Mouse (Mus musculus): ENCODE measurements around the gene Ctnna2.

Ctnna2 gene

DNA sequence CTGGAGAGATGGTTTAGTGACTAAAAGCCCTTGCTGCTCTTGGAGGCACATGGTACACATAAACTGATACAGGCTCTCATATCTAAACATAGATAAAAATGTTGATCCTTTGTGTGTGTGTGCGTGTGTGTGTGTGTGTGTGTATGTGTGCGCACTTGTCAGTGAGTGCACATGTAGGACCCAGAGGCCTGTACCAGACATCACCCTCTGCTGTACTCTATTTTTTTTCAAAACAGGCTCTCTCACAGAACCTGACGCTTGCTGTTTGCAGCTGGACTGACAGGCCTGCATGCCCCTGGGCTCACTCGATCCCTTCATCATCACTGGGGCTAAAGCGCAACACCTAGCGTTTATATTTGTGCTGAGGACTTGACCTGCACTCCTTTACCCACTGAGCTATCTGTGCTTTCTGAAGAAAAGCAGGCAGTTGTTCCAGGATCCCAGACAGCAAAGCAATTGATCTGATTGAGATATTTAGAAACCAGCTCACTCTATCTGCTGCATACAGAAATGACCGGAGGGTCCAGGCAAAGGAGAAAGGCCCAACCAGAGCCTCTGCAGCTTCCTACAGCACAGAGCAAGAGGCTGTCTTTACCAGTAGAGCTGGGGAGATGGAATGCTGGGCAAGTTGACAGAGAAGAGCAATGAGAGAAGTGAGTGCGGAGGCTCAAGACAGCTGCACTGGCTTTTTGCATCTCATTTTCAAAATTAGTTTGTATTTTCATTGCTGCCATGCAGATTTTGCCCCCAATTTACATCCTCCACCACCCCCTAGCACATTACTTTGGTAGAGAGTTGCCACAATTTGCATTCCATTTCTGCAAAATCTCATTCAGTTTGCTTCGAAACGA lies 870.2 kb downstream of the Ctnna2 start:
- no peak for DNase-seq

DNA sequence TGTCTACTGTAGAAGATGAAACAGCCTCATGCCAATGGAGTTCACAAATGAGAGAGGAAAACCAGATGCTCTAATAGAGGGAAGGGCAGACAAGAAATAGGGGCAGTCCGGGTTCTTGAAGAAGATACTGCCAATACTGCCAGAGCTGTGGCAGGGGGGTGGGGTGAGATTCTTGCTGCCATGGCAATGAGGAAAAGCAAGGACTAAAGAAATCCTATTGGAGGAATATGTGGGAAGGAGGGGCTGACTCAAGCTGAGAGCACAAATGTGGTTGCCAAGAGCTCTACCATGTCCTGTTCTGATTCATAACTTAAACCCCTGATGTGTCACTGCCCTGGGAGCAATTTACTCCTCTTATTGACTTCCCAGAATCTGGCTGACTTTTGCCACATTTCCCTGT lies 878.5 kb downstream of the Ctnna2 start:
- DNase-seq: no peak

- no peak for DNase-seq
These were observed 881.0 kb downstream of the Ctnna2 start for GRCm38 (mm10) chr6:77098540-77098939.

GRCm38 (mm10) chr6:77075396-77076376 lies 903.8 kb downstream of the Ctnna2 start:
- DNase-seq: peak; percentile 78

DNA sequence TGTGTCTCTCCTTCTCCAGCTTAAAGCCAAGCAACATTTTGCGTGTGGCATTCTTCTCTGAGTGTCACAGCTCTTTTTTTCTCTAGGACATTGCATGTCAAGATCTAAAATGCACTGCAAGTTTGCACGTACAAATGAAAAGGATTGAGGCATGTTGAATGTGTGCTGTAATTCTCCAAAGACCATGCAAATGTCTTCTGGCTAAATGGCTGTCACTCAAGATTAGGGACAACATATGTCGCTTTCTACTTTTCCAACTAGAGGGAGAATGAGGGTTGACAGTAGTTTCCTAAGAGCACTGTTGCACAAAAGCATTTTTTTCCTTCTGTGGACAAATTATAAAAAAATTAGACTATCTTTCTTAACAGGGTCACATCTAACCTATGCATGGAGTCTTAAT lies 909.9 kb downstream of the Ctnna2 start:
- DNase-seq: no peak

DNA sequence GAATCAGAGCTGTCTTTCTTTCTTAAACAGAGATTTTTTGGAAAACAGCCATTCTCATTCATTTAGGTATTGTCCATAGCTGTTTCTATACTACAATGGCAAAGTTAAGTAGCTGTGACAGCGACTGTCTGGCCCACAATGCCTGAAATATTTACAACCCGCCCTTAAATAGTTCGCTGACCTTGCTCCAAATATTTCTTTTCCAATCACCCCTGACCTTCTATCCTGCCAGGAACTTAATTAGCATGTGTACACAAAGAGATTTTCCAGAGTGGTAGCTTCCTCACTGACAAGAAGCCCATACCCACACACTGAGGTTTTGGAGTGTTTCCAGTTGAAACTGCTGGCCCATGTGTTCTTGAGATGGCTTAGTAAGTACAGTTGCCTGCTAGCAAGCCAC lies 928.8 kb downstream of the Ctnna2 start:
- peak; percentile 1 for DNase-seq

GRCm38 (mm10) chr6:77050193-77050592 lies 929.3 kb downstream of the Ctnna2 start:
- DNase-seq: no peak

DNA sequence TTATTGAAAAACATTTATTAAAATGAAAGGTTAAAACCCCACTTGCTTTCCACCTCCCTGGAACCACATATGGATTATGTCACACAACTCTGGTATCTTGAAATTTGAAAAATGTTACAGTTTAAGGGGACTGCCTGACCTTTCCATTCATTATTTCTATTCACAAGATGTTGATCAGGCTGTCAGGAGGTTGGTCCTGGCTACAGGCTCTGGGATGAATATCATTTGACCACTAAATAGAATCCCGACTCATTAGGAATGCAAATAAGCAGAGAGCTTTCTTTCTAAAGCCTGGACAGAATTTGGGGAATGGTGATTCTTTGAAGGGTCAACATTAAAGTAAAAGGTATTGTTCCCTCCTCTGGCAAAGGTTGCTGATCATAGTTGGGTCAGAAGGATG lies 931.9 kb downstream of the Ctnna2 start:
- DNase-seq: no peak

DNA sequence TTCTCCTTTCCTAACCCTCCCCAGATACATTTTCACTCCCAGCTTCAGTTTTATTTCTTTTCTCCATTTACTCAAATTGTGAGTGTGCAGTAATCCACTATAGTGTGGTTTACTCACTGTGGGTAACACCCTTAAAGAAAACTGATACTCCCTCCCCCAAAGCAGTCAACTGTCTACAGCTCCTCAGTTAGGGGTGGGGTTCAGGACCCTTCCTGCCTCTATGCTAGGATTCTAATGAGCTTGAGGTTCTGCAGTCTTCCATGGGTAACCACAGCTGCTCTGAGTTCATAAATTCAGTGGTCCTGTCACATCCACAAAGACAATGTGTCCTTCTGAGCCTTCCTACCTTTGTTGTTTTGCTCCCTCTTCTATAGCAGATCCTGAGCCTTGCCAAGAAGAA lies 954.4 kb downstream of the Ctnna2 start:
- DNase-seq: no peak

DNA sequence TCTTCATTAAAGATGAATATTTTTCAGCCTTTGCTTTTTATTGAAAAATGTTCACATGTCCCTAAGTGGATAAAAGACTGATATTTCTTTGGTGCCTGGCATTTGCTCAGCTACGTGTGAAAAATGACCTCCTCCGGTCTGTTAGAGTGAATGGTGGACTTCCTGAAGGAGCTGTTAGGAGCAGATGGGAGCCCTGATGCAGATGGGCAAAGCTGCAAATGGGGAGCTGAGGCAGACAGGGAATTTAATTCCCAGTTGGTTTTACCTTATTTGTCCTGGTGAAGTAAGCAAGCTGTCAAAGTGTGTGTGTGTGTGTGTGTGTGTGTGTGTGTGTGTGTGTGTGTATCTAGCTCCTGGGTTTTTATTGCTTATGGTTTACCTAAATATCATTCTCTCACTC lies 966.3 kb downstream of the Ctnna2 start:
- no peak for DNase-seq

- DNase-seq: no peak
These were observed 968.5 kb downstream of the Ctnna2 start for GRCm38 (mm10) chr6:77011001-77011400.

DNA sequence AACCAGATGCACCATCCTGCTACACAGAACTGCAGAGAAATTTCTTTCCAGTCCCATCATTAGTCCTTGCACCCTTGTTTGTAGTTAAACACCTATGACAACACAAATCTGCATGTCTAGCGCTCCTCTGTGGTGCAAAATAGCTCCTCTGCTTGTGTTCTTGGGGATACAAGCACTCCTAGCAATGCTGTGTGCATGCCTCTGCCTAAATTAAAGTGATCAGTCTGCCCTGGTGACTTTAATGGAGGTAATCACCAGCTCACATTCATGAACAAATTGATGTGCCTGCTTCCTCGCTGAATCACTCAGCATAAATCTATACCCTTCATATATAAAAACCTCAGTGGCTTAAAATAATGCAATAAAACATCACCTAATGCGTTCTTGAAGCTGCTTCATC lies 987.4 kb downstream of the Ctnna2 start:
- no peak for DNase-seq

DNA sequence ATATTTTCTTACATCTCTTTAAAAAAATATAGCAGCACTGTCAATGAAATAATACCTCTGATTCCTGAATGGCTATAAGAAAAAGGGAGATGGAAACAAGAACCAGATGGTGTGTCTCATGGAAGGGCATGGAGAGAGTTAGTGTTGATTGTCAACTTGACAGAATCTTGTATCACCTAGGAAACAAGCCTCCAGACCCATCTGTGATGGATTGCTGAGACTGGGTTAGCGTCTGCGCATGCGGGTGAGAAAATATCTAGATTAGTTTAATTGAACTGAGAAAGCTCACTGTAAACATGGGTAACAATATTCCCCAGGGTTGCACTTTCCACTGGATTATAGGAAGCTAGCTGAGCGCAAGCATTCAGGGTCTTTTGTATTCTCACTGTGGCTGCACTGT lies 994.7 kb downstream of the Ctnna2 start:
- DNase-seq: no peak

DNA sequence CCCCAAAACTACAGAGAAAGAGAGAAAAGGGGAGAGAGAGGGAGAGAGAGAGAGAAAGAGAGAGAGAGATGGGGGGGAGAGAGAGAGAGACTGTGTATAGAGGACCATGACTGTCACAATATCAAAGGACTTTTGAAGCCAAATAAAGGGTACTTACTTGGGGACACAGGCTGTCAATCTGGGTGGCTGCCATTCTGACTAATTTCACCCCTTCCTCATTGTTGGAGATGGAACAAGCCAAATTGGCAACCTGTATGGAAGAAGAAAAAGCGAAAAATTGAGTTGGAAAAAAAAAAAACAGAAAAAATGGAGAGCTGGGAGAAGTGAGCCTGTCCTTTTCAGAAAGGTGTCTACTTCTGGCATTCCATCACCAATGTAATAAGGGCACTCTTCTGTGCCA lies 997.8 kb downstream of the Ctnna2 start:
- no peak for DNase-seq

GRCm38 (mm10) chr6:76979247-76979850 lies 1000.1 kb downstream of the Ctnna2 start:
- no peak for DNase-seq

DNA sequence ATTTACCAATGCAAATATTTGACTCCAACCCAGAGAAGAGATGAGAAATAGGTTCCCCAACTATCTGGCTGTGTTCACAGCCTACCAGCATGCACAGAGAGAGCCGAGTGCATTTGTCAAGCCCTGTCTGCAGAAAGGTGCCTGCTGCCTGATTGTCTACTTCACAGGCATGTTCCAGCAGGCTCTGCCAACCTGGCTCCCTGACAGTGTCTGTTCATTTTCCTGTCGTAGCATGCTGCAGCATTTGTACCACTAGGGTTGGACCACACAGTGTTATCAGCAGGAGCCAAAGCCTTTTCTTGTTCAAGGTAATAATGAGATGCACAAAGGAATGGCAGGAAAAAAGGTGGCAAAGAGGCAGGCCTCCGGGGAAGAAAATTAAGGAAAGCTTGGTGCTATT lies 1001.7 kb downstream of the Ctnna2 start:
- DNase-seq: no peak

GRCm38 (mm10) chr6:76974297-76974696 lies 1005.2 kb downstream of the Ctnna2 start:
- DNase-seq: no peak

- DNase-seq: no peak
These were observed 1014.5 kb downstream of the Ctnna2 start for GRCm38 (mm10) chr6:76964998-76965432.

GRCm38 (mm10) chr6:76908086-76908485 lies 1071.4 kb downstream of the Ctnna2 start:
- DNase-seq: no peak

GRCm38 (mm10) chr6:76897156-76897555 lies 1082.3 kb downstream of the Ctnna2 start:
- DNase-seq: no peak
